Mouse (Mus musculus): ENCODE data around the gene Tas2r114. TPM values are rescaled to one million over a fixed set of nuclear protein-coding genes. Genes with fewer than 3 reads are reported as not detected.

Tas2r114 gene
- not detected in 2 replicates for polyA plus RNA-seq (2015; fragmentation: Nextera tagmentation; extraction: Ambion mirVana)

- H3K4me2 ChIP-seq (replicated peaks) = no peak within 1 kb of the TSS
These were observed at the start of gene Tas2r114 for GRCm38 (mm10) chr6:131689963-131690362. Tas2r114 (minus strand) TSS chr6:131690063.

GRCm38 (mm10) chr6:131712803-131713202 is 22.9 kb upstream of the Tas2r114 start:
- Histone ChIP-seq H3K27me3 (no peaks in the 10 kb centered on the region), H3K4me3 (replicated peaks) (no peak overlapping the region), H3K9ac (no peak overlapping the region), H3K27ac (replicated peaks) (no peak overlapping the region), H3K36me3 (no peaks in the 10 kb centered on the region), H3K4me1 (no peaks in the 10 kb centered on the region), H3K9me3 (replicated peaks) (peaks cover 11% of the 10 kb centered on the region; the same call in 1 of the 2 replicates), H3K4me2 (replicated peaks) (no peak overlapping the region)
- ATAC-seq (ENCODE audit: insufficient number of reproducible peaks, low FRiP score, low TSS enrichment, low read depth) = no peak
- 48% methylated on average over 7 of the region's 7 CpGs for WGBS

More at GRCm38 (mm10) chr6:131689963-131690362, at the start of gene Tas2r114:
- Histone ChIP-seq H3K9ac (no peak within 1 kb of the TSS), H3K9me3 (replicated peaks) (no peaks in the 10 kb centered on the region), H3K4me1 (no peaks in the 10 kb centered on the region), H3K4me3 (replicated peaks) (no peak within 1 kb of the TSS), H3K27me3 (no peaks in the 10 kb centered on the region), H3K36me3 (no peaks in the 10 kb centered on the region), H3K27ac (replicated peaks) (no peak within 1 kb of the TSS)
- ATAC-seq (ENCODE audit: insufficient number of reproducible peaks, low FRiP score, low TSS enrichment, low read depth) = no peak

- Histone ChIP-seq H3K4me3 (replicated peaks) (no peak within 1 kb of the TSS), H3K36me3 (no peaks in the 10 kb centered on the region), H3K4me2 (replicated peaks) (no peak within 1 kb of the TSS), H3K27me3 (no peaks in the 10 kb centered on the region), H3K27ac (replicated peaks) (no peak within 1 kb of the TSS), H3K4me1 (no peaks in the 10 kb centered on the region), H3K9ac (no peak within 1 kb of the TSS), H3K9me3 (replicated peaks) (no peaks in the 10 kb centered on the region)
- WGBS = 68% methylated on average over 1 of the region's 1 CpGs
- no peak for ATAC-seq (ENCODE audit: insufficient number of reproducible peaks, low FRiP score, low TSS enrichment, low read depth)
These were observed 2.5 kb downstream of the Tas2r114 start, which contains the start of gene Tas2r105 for GRCm38 (mm10) chr6:131687395-131687794. Tas2r105 (minus strand) TSS chr6:131687495.

GRCm38 (mm10) chr6:131685644-131686043 is 4.2 kb downstream of the Tas2r114 start, which contains the start of gene Tas2r104:
Tas2r104 (minus strand) TSS chr6:131685744.
- Histone ChIP-seq H3K4me3 (replicated peaks) (no peak within 1 kb of the TSS), H3K36me3 (no peaks in the 10 kb centered on the region), H3K27me3 (no peaks in the 10 kb centered on the region), H3K4me2 (replicated peaks) (no peak within 1 kb of the TSS), H3K4me1 (no peaks in the 10 kb centered on the region), H3K9me3 (replicated peaks) (no peaks in the 10 kb centered on the region), H3K9ac (no peak within 1 kb of the TSS), H3K27ac (replicated peaks) (no peak within 1 kb of the TSS)
- no peak for ATAC-seq (ENCODE audit: insufficient number of reproducible peaks, low FRiP score, low TSS enrichment, low read depth)
- WGBS = 68% methylated on average over 1 of the region's 1 CpGs

- H3K9me3 ChIP-seq (replicated peaks) = no peaks in the 10 kb centered on the region
- no peak within 1 kb of the TSS for H3K4me3 ChIP-seq (replicated peaks)
- H3K4me1 ChIP-seq = no peaks in the 10 kb centered on the region
- H3K4me2 ChIP-seq (replicated peaks) = no peak within 1 kb of the TSS
- H3K27ac ChIP-seq (replicated peaks) = no peak within 1 kb of the TSS
- WGBS = 76% methylated on average over 3 of the region's 3 CpGs
- ATAC-seq (ENCODE audit: insufficient number of reproducible peaks, low FRiP score, low TSS enrichment, low read depth) = no peak
- H3K9ac ChIP-seq = no peak within 1 kb of the TSS
- H3K36me3 ChIP-seq = no peaks in the 10 kb centered on the region
- no peaks in the 10 kb centered on the region for H3K27me3 ChIP-seq
These were observed 11.1 kb downstream of the Tas2r114 start, which contains the start of gene Tas2r106 for GRCm38 (mm10) chr6:131678786-131679185. Tas2r106 (minus strand) TSS chr6:131678886.

- Histone ChIP-seq H3K4me2 (replicated peaks) (no peak within 1 kb of the TSS), H3K9me3 (replicated peaks) (no peaks in the 10 kb centered on the region), H3K27ac (replicated peaks) (no peak within 1 kb of the TSS), H3K4me1 (no peaks in the 10 kb centered on the region), H3K4me3 (replicated peaks) (no peak within 1 kb of the TSS), H3K27me3 (no peaks in the 10 kb centered on the region), H3K36me3 (no peaks in the 10 kb centered on the region), H3K9ac (no peak within 1 kb of the TSS)
- no peak for ATAC-seq (ENCODE audit: insufficient number of reproducible peaks, low FRiP score, low TSS enrichment, low read depth)
These were observed 29.8 kb downstream of the Tas2r114 start, which contains the start of gene Tas2r107 for GRCm38 (mm10) chr6:131660049-131660448. Tas2r107 (minus strand) TSS chr6:131660149.

Other genes starting within 250 kb of the Tas2r114 start
- gene 5430401F13Rik, start 203.7 kb downstream of the Tas2r114 start, polyA plus RNA-seq (2015; fragmentation: Nextera tagmentation; extraction: Ambion mirVana) = 1.1 and 5.4 TPM in 2 replicates
- 0.76 and 10.8 TPM in 2 replicates for gene Gm6619, start 203.7 kb downstream of the Tas2r114 start, polyA plus RNA-seq (2015; fragmentation: Nextera tagmentation; extraction: Ambion mirVana)
- gene Tas2r130, start 59.2 kb downstream of the Tas2r114 start, polyA plus RNA-seq (2015; fragmentation: Nextera tagmentation; extraction: Ambion mirVana) = not detected in 2 replicates
- not detected in 2 replicates for gene Tas2r107, start 29.9 kb downstream of the Tas2r114 start, polyA plus RNA-seq (2015; fragmentation: Nextera tagmentation; extraction: Ambion mirVana)
- not detected in 2 replicates for gene Tas2r106, start 11.2 kb downstream of the Tas2r114 start, polyA plus RNA-seq (2015; fragmentation: Nextera tagmentation; extraction: Ambion mirVana)
- not detected in 2 replicates for gene Tas2r104, start 4.3 kb downstream of the Tas2r114 start, polyA plus RNA-seq (2015; fragmentation: Nextera tagmentation; extraction: Ambion mirVana)
- gene Tas2r105, start 2.6 kb downstream of the Tas2r114 start, polyA plus RNA-seq (2015; fragmentation: Nextera tagmentation; extraction: Ambion mirVana) = not detected in 2 replicates

Data from embryonic facial prominence, embryonic 15.5 days (tissue).